Mouse (Mus musculus) E14TG2a.4 (cell line): ENCODE measurements around the gene 4930562C15Rik.
"Not testable (repeated sequence)": the region's sequence is repeated elsewhere in the genome, so short reads cannot be mapped to it uniquely, and the experiment has no call there.

Source experiments
- H3K27me3 ChIP-seq: 2 replicates; pipeline ENCODE4 v1.6.1; 2014; ENCODE audit warnings: low read length, control low read depth; ENCODE audit not compliant: insufficient read depth
- H3K36me3 ChIP-seq: 2 replicates; pipeline ENCODE4 v1.6.1; 2014; ENCODE audit warnings: low read length, control low read depth; ENCODE audit not compliant: insufficient read depth
- H3K4me1 ChIP-seq: replicated peaks from 2 replicates; pipeline ENCODE4 v1.6.1; 2014; ENCODE audit warnings: low read depth, low read length, control low read depth
- H3K4me3 ChIP-seq: replicated peaks from 2 replicates; pipeline ENCODE4 v1.5.1; 2014; ENCODE audit warnings: mild to moderate bottlenecking, low read length
- H3K9me3 ChIP-seq: 2 replicates; pipeline ENCODE4 v1.6.1; 2014; ENCODE audit warnings: low read length, control low read depth
- CTCF ChIP-seq: conservative IDR thresholded peaks from 2 replicates; pipeline ENCODE4 v1.5.1; 2014; ENCODE audit warnings: low read length
- NANOG ChIP-seq: IDR thresholded peaks from 2 replicates; pipeline ENCODE4 v1.6.1; 2014; ENCODE audit warnings: borderline replicate concordance, low read length, mixed read lengths
- POU5F1 ChIP-seq: IDR thresholded peaks from 2 replicates; pipeline ENCODE4 v1.6.1; 2014; ENCODE audit warnings: low read length, borderline replicate concordance

4930562C15Rik gene

DNA sequence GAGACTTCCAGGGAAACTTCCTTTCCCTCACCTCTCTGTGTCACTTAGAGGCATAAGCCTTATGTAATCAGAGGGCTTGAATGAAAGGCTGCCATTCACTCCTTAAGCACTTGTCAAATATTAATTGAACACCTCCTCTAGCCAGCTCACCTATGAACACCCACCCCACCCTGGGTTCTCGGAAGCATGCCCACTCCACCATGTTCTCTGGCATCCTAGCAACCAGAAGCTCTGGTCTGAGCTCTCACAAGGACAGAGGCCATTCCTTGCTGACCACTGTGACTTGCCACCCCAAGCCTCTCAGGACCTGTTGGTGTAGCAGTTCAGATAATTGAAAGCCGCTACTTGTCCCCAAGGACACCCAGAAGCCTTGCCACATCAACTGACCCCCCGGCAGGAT, at the start of gene 4930562C15Rik:
TSS of gene 4930562C15Rik (plus strand) at position 226 of the 400 bp plus-strand sequence.
- H3K9me3 ChIP-seq: no peaks in the 10 kb centered on the region
- H3K4me3 ChIP-seq: no peak within 1 kb of the TSS
- TF ChIP-seq POU5F1 (no peak), CTCF (no peak), NANOG (no peak)
- H3K4me1 ChIP-seq: no peaks in the 10 kb centered on the region
- H3K27me3 ChIP-seq: peaks cover 18% of the 10 kb centered on the region
- no peaks in the 10 kb centered on the region for H3K36me3 ChIP-seq

DNA sequence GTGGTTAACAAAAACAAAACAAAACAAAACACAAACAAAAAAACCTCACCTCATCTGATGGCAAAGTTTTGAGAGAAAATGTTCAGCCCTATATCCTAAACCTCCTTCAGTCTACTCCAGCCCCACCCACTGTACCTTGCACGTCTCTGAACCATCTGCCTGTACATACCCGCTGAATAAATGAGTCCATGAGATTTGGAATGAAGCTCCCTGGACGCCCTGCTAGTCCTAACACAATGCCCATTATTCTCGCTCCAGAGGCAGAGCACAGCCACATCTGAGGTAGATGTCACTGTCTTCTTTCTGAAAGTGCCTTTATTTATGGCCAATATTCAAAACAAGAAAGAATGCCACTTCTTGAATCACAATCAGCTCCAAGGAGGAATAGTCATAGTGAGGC, 49.5 kb upstream of the 4930562C15Rik start:
- Histone ChIP-seq H3K9me3 (no peaks in the 10 kb centered on the region), H3K36me3 (peaks cover 6% of the 10 kb centered on the region; the same call in 1 of the 2 replicates), H3K4me1 (peaks cover 36% of the 10 kb centered on the region), H3K4me3 (no peak overlapping the region), H3K27me3 (no peaks in the 10 kb centered on the region)
- TF ChIP-seq POU5F1 (no peak), NANOG (no peak), CTCF (no peak)

DNA sequence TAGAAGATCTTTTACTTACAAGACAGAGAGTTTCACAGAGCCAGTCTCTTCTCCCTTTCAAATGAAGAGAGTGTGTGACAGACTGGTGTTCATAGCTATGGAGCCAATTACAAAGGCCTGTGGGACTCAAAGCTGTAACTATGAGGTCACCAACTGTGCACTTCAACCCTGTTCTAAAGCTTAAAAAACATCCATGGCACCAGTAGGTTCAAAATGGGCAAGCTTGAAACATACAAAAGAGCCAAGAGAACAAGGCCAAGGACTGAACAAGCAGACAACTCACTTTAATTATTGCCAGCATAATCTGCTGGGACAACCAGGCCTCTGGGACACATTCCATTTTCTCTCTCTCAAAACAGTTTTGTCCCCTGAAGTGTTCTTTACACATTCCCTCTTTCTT, 47.0 kb upstream of the 4930562C15Rik start:
- peaks cover 36% of the 10 kb centered on the region for H3K4me1 ChIP-seq
- no peak overlapping the region for H3K4me3 ChIP-seq
- no peak for TF ChIP-seq CTCF
- TF ChIP-seq POU5F1: no peak
- TF ChIP-seq NANOG: no peak
- H3K27me3 ChIP-seq: no peaks in the 10 kb centered on the region
- peaks cover 5% of the 10 kb centered on the region; the same call in 1 of the 2 replicates for H3K36me3 ChIP-seq
- H3K9me3 ChIP-seq: no peaks in the 10 kb centered on the region

GRCm38 (mm10) chr16:4789311-4789768, 45.9 kb upstream of the 4930562C15Rik start:
- Histone ChIP-seq H3K36me3 (no peaks in the 10 kb centered on the region), H3K9me3 (no peaks in the 10 kb centered on the region)
- TF ChIP-seq POU5F1: no peak
- no peak for TF ChIP-seq CTCF
- TF ChIP-seq NANOG: no peak

DNA sequence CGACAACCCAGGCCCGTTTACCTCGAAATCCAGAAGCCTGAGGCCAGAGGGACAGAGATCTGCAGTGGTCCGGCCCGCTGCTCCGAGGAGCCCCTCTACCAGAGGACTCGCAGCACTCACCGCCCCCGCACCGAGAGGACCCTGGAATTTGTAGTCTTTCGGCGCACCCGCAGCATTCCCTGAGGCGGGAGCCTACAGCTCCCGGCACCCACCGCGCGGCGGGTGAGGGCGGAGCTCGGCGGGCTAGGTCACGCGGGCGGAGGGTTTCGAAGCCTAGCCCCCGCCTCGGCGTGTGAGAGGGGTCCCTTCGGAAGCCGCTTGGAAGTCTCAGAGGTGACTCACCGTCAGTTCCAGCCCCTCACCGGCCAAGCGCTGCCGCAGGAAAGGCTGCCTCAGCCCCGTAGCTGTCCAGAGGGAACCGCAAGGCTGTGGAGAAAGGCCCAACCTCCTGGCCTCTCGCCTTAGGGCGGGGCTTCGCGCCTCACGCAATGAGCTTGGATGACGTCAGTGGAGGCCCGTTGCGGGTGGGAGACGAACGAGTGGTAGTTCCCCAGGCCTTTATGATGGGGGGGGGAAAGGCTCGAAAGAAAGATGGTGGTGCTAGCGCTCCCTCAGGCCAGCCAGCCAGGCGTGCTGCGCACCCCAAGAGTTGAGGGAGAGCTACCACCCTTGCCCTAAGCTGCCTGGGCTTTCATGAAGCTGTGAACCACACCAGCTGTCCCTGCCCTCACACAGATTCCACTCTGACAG, 45.2 kb upstream of the 4930562C15Rik start, which contains the start of gene Cdip1:
TSS of gene Cdip1 (minus strand) at position 483 of the 750 bp plus-strand sequence.
- H3K4me3 ChIP-seq: peak within 1 kb of the TSS; percentile 97
- H3K27me3 ChIP-seq: no peaks in the 10 kb centered on the region
- peaks cover 26% of the 10 kb centered on the region for H3K4me1 ChIP-seq
- no peak for TF ChIP-seq NANOG
- TF ChIP-seq CTCF: no peak
- H3K36me3 ChIP-seq: no peaks in the 10 kb centered on the region
- H3K9me3 ChIP-seq: no peaks in the 10 kb centered on the region

More at GRCm38 (mm10) chr16:4789311-4789768, 45.9 kb upstream of the 4930562C15Rik start:
- H3K27me3 ChIP-seq: no peaks in the 10 kb centered on the region
- H3K4me1 ChIP-seq: peaks cover 28% of the 10 kb centered on the region
- H3K4me3 ChIP-seq: peak overlapping the region; percentile 97

DNA sequence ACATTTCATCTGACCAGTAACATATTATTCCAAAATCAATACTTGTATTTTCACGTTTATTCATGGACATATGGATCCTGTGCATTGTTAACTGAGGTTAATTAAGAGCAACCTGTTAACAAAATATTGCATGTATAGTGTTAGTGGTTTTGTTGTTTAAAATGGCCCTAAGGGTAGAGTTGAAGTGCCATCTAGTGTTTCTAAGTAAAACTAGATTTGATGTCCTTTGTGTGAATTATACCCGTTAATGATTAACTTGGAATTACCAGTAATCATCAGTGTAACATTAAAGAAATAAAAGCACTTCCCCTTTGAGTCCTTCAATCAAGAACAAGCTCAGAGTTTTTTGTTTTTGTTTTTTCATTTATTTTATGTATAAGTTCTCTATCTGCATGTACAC, 43.9 kb upstream of the 4930562C15Rik start:
- Histone ChIP-seq H3K4me1 (peaks cover 22% of the 10 kb centered on the region), H3K4me3 (no peak overlapping the region), H3K27me3 (no peaks in the 10 kb centered on the region), H3K9me3 (no peaks in the 10 kb centered on the region; the same call in 1 of the 2 replicates), H3K36me3 (no peaks in the 10 kb centered on the region)
- no peak for TF ChIP-seq POU5F1
- no peak for TF ChIP-seq NANOG
- no peak for TF ChIP-seq CTCF

DNA sequence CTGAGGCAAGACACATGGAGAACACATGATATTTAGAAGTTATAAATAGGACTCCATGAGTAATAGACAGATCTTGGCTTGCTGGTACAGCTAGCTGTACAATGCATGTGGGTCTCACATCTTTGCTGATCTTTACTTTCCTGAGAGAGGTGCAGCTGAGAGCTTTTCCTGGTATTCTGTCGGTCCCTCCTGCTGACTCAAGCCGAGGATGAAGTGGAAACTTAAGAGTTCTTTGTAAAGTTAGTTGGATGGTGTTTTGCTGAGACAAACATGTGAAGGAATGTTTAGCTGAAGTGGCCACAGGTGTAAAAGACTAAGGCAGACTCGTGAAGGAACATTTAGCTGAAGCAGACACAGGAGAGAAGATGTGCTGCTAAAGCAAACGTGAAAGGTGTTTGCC, 38.6 kb upstream of the 4930562C15Rik start:
- no peaks in the 10 kb centered on the region for H3K4me1 ChIP-seq
- H3K9me3 ChIP-seq: peaks cover 51% of the 10 kb centered on the region
- H3K4me3 ChIP-seq: no peak overlapping the region
- no peaks in the 10 kb centered on the region for H3K36me3 ChIP-seq
- TF ChIP-seq CTCF (no peak), NANOG (no peak), POU5F1 (no peak)
- H3K27me3 ChIP-seq: no peaks in the 10 kb centered on the region

- TF ChIP-seq CTCF: no peak
- peak; percentile 27; the same call in 1 of the 2 replicates for TF ChIP-seq NANOG
- TF ChIP-seq POU5F1: no peak
- Histone ChIP-seq H3K36me3 (no peaks in the 10 kb centered on the region), H3K4me3 (no peak overlapping the region), H3K27me3 (no peaks in the 10 kb centered on the region), H3K4me1 (no peaks in the 10 kb centered on the region), H3K9me3 (peaks cover 96% of the 10 kb centered on the region)
Measured at GRCm38 (mm10) chr16:4818349-4818748, 16.9 kb upstream of the 4930562C15Rik start.

DNA sequence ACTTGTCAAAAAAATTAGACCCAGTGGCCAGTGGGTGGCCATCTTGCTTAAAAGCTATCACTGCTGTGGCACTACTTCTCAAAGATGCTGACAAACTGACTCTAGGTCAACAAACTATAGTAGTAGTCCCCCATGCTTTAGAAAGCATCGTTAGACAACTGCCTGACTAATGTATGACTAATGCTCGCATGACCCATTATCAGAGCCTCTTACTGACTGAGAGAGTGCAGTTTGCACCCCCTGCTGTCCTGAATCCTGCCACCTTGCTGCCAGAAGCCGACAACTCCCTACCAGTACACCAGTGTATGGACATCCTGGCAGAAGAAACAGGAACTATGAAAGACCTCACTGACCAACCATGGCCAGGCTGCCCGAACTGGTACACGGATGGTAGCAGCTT, 10.8 kb upstream of the 4930562C15Rik start:
- H3K4me3 ChIP-seq, H3K27me3 ChIP-seq, H3K36me3 ChIP-seq, H3K4me1 ChIP-seq: not testable (repeated sequence)
- peaks cover 58% of the 10 kb centered on the region for H3K9me3 ChIP-seq
